ENCODE assay signal across 21 mouse cellular contexts in genomic region chr11:19602496-19602895, GRCm38 (mm10).
"Had no signal": no experiment of that assay in that cellular context is flagged by ENCODE, and none has a peak within 500 bp of the region (broad histone marks: within the 10 kb centered on the region; RNA-seq: fewer than 3 reads in every experiment).

No protein-coding gene starts in this region.

- H3K4me2 ChIP-seq: limb, embryonic 12.5 days; limb, embryonic 15.5 days; liver, embryonic 11.5 days; lung, embryonic 14.5 days; midbrain, embryonic 12.5 days; midbrain, embryonic 15.5 days; neural tube, embryonic 12.5 days; neural tube, embryonic 15.5 days had no signal

- ATAC-seq: liver, postnatal 0 days had no signal

- H3K27me3 ChIP-seq: limb, embryonic 15.5 days; midbrain, embryonic 12.5 days; midbrain, embryonic 15.5 days; neural tube, embryonic 12.5 days; neural tube, embryonic 15.5 days had no signal

- DNase-seq: kidney, adult 8-10 months; layer of hippocampus, adult 9-11 months; liver, postnatal 0 days; lung, embryonic 14.5 days; right cerebral cortex, adult 18-20 months; right cerebral cortex, postnatal 14 days; right cerebral cortex, postnatal 4 days; thymus, adult 2 months; thymus, postnatal 14 days; thymus, postnatal 4 days had no signal

- H3K27ac ChIP-seq: layer of hippocampus, adult 2 months; limb, embryonic 12.5 days; limb, embryonic 15.5 days; liver, embryonic 14.5 days; macrophage; midbrain, embryonic 12.5 days; midbrain, embryonic 15.5 days; neural tube, embryonic 12.5 days; neural tube, embryonic 15.5 days; stomach, postnatal 0 days had no signal

- H3K9me3 ChIP-seq: limb, embryonic 12.5 days; limb, embryonic 15.5 days; midbrain, embryonic 12.5 days; midbrain, embryonic 15.5 days; neural tube, embryonic 12.5 days; neural tube, embryonic 15.5 days had no signal

- H3K4me3 ChIP-seq: layer of hippocampus, adult 2 months; limb, embryonic 12.5 days; limb, embryonic 15.5 days; midbrain, embryonic 12.5 days; midbrain, embryonic 15.5 days; neural tube, embryonic 12.5 days; neural tube, embryonic 15.5 days had no signal

- H3K9ac ChIP-seq: limb, embryonic 12.5 days; limb, embryonic 15.5 days; liver, embryonic 14.5 days; liver, postnatal 0 days; lung, embryonic 14.5 days; midbrain, embryonic 12.5 days; midbrain, embryonic 15.5 days; neural tube, embryonic 12.5 days; neural tube, embryonic 15.5 days had no signal

- H3K36me3 ChIP-seq: limb, embryonic 12.5 days; limb, embryonic 15.5 days; midbrain, embryonic 12.5 days; midbrain, embryonic 15.5 days; neural tube, embryonic 12.5 days; neural tube, embryonic 15.5 days had no signal

- H3K4me1 ChIP-seq: midbrain, embryonic 12.5 days; midbrain, embryonic 15.5 days; neural tube, embryonic 12.5 days had no signal
